Mouse (Mus musculus) embryonic facial prominence, embryonic 10.5 days (tissue): Measurements from ENCODE around the gene Tsc22d3. TPM values are rescaled to one million over a fixed set of nuclear protein-coding genes. Genes with fewer than 3 reads are reported as not detected.
"Not testable (repeated sequence)": the region's sequence is repeated elsewhere in the genome, so short reads cannot be mapped to it uniquely, and the experiment has no call there.

Experiments used
- DNase-seq: peaks from one replicate; pipeline ENCODE4 v3.0.0-alpha.2; 2017; ENCODE audit warnings: low spot score
- H3K27ac ChIP-seq: fragments of 300-500 bp; sonication (generic); replicated peaks from 2 replicates; pipeline ENCODE4 v1.5.1; 2016; ENCODE audit warnings: mild to moderate bottlenecking
- H3K27me3 ChIP-seq: fragments of 300-500 bp; sonication (generic); replicated peaks from 2 replicates; pipeline ENCODE4 v1.6.1; 2016; ENCODE audit warnings: low read depth, mild to moderate bottlenecking; ENCODE audit not compliant: poor library complexity, severe bottlenecking
- H3K36me3 ChIP-seq: fragments of 300-500 bp; sonication (generic); replicated peaks from 2 replicates; pipeline ENCODE4 v1.6.1; 2016; ENCODE audit warnings: mild to moderate bottlenecking, moderate library complexity
- H3K4me1 ChIP-seq: fragments of 300-500 bp; sonication (generic); 2 replicates; pipeline ENCODE4 v1.6.1; 2016
- H3K4me3 ChIP-seq: fragments of 300-500 bp; sonication (generic); 2 replicates; pipeline ENCODE4 v1.5.1; 2016; ENCODE audit warnings: mild to moderate bottlenecking, moderate library complexity
- H3K9me3 ChIP-seq: fragments of 300-500 bp; sonication (generic); 2 replicates; pipeline ENCODE4 v1.6.1; 2016; ENCODE audit warnings: mild to moderate bottlenecking
- WGBS: fragments of 180-500 bp; shearing (Covaris S2); methylation state at CpG from one replicate; pipeline ENCODE4 v1.1.7; 2016; 5-methylcytosine and 5-hydroxymethylcytosine counted together
- polyA plus RNA-seq: library from polyadenylated mRNA; unstranded; fragments of >200 nt; fragmentation: Nextera tagmentation; extraction: Ambion mirVana; gene quantifications from 2 replicates; pipeline ENCODE4 v1.2.1, GENCODE M21; 2016

The Tsc22d3 gene
- polyA plus RNA-seq, 1 experiment from 2014 or later = 115 TPM

GRCm38 (mm10) chrX:140558176-140558844, 42.1 kb downstream of the Tsc22d3 start:
- Histone ChIP-seq H3K9me3 (no peaks in the 10 kb centered on the region), H3K4me1 (no peaks in the 10 kb centered on the region), H3K36me3 (no peaks in the 10 kb centered on the region), H3K27me3 (peaks cover 99% of the 10 kb centered on the region), H3K4me3 (no peak overlapping the region), H3K27ac (no peak overlapping the region)
- 78% methylated on average over 6 of the region's 6 CpGs for WGBS
- no peak for DNase-seq

DNA sequence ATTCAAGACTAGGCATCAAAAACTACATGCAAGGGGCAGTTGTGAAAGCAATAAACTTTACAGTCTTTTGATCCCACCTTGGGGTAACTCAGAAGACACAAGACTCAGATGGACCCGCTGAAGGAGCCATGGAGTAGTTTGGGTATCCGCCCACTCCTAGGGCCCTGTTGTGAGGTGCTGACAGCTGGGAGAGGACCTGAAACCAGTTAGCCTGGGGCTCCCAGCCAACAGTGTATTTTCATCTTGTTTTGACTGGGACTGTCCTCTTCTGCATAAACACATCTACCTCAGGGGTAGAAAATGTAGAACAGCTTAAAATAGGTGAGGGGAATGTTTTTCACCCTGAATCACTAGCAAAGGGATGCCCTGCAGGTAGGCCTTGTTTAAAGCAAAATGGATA, 44.5 kb downstream of the Tsc22d3 start:
- peaks cover 100% of the 10 kb centered on the region for H3K27me3 ChIP-seq
- H3K27ac ChIP-seq = no peak overlapping the region
- WGBS = 60% methylated on average over 2 of the region's 2 CpGs
- no peak overlapping the region for H3K4me3 ChIP-seq
- H3K36me3 ChIP-seq = no peaks in the 10 kb centered on the region
- no peaks in the 10 kb centered on the region for H3K9me3 ChIP-seq
- H3K4me1 ChIP-seq = no peaks in the 10 kb centered on the region
- DNase-seq = no peak

DNA sequence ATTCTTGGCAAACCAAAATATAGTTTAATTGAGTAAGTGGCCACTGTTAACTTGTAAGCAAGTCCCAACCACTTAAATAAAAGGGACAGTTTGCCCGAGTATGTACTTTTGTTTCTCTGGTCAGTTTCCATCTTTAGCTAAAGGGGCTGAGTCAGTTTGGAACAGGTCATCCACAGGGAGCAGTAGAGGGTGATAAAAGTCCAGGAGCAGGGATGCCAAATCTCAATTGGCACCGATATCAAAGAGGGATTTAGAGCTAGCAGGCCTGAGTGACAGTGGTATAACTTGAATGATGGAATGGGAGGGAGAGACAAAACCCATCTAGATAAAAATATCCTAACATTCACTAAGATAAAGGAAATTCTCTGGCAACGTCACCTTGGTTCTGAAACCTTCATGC, 45.0 kb downstream of the Tsc22d3 start:
- no peak for DNase-seq
- Histone ChIP-seq H3K9me3 (no peaks in the 10 kb centered on the region), H3K4me1 (no peaks in the 10 kb centered on the region), H3K27ac (no peak overlapping the region), H3K4me3 (no peak overlapping the region), H3K27me3 (peaks cover 100% of the 10 kb centered on the region), H3K36me3 (no peaks in the 10 kb centered on the region)
- WGBS = 78% methylated on average over 3 of the region's 3 CpGs

DNA sequence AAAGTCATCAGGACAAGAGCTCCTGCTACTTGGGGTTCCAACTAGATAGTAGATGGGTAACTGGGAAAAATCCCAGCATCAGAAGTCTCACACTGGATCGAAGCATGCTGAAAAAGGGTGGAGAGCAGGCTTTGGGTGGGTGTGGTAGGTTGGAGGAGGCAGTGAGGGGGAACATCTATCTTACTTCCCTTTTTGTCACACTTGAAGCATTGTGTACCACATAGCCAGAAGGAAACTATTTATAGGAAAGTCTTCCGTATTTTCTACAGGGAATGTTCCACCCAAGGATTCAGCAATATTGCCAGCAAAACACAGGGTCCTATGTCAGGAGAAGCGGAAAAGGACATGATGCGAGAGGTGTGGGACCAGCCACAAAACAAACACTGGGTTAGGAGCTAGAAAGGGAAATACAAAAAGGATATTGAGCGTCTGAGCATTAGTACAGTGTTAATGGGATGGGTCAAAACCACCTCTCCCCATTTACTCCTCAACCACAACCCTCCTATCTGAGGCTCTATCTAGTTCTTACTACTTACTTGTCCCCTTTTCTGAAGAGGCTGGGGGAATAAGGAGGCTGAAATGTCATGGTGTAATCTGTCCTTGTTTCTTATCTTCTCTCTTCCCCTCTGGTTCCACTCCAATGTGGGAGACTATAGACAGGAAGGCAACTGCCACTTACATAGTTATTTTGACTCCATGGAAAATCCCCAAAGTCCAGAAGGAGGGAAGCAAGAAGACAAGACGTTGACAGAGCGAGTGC, 52.6 kb downstream of the Tsc22d3 start:
- WGBS = 88% methylated on average over 7 of the region's 7 CpGs
- H3K27ac ChIP-seq = no peak overlapping the region
- 0 out of 2 replicates have a peak, but pooled peaks cover 2% of the 10 kb centered on the region for H3K4me1 ChIP-seq
- H3K27me3 ChIP-seq = peaks cover 100% of the 10 kb centered on the region
- no peaks in the 10 kb centered on the region for H3K9me3 ChIP-seq
- no peak for DNase-seq
- no peaks in the 10 kb centered on the region for H3K36me3 ChIP-seq
- no peak overlapping the region for H3K4me3 ChIP-seq

DNA sequence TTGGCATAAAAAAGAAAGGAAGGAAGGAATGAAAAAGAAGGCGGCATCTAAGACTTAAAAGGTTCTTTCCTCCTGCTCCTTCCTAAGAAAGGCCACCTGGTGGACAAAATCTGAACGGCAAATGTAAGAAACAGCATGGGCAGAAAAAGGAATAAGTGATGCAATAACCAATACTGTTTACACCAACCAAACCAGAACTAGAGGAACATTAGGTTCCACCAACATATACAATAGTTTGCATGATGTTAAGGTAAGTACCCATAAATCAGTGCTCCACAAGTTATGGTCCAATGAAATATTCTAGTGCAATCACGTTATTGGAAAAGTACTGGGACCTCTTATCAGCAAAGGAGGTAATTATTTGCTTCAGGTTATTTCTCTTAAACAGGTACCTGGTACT, 55.7 kb downstream of the Tsc22d3 start:
- peaks cover 13% of the 10 kb centered on the region for H3K36me3 ChIP-seq
- H3K27ac ChIP-seq = no peak overlapping the region
- no peaks in the 10 kb centered on the region for H3K9me3 ChIP-seq
- H3K27me3 ChIP-seq = peaks cover 100% of the 10 kb centered on the region
- peak; percentile 25 for DNase-seq
- H3K4me3 ChIP-seq = no peak overlapping the region
- H3K4me1 ChIP-seq = peaks cover 12% of the 10 kb centered on the region
- WGBS = 38% methylated on average over 3 of the region's 3 CpGs

- H3K9me3 ChIP-seq = no peaks in the 10 kb centered on the region
- H3K4me1 ChIP-seq = peaks cover 12% of the 10 kb centered on the region
- WGBS = 32% methylated on average over 18 of the region's 18 CpGs
- peaks cover 98% of the 10 kb centered on the region for H3K27me3 ChIP-seq
- H3K27ac ChIP-seq = peak overlapping the region; percentile 90
- H3K36me3 ChIP-seq = peaks cover 13% of the 10 kb centered on the region
- peak; percentile 71 for DNase-seq
- peak overlapping the region; percentile 62 for H3K4me3 ChIP-seq
These were observed 57.4 kb downstream of the Tsc22d3 start for GRCm38 (mm10) chrX:140542938-140543673.

DNA sequence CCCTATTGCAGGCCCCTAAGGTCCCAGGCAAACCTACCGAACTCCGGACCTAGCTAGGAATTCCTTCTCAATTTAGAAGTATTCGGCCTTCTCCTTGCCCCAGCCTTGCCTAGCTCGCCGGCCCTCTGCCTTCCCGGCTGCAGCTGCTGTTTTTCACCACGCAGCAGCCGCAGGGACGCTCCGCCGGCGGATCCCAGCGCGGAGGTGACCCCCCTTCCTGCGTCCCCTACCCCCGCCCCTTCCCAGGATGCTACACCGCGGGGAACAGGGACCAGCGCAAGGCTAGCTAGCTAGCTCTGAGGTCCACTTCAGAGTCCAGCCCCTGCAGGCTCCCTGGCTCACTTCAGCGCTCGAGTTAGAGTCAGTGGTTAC, 58.0 kb downstream of the Tsc22d3 start:
- peak; percentile 77 for DNase-seq
- H3K4me1 ChIP-seq = peaks cover 14% of the 10 kb centered on the region
- peak overlapping the region; percentile 90 for H3K27ac ChIP-seq
- peaks cover 98% of the 10 kb centered on the region for H3K27me3 ChIP-seq
- H3K36me3 ChIP-seq = peaks cover 13% of the 10 kb centered on the region
- 15% methylated on average over 21 of the region's 21 CpGs for WGBS
- H3K9me3 ChIP-seq = no peaks in the 10 kb centered on the region
- peak overlapping the region; percentile 62 for H3K4me3 ChIP-seq

GRCm38 (mm10) chrX:140541711-140542473, 58.6 kb downstream of the Tsc22d3 start:
- Histone ChIP-seq H3K4me1 (peaks cover 14% of the 10 kb centered on the region), H3K36me3 (peaks cover 13% of the 10 kb centered on the region), H3K4me3 (peak overlapping the region; percentile 62), H3K9me3 (no peaks in the 10 kb centered on the region), H3K27me3 (peaks cover 98% of the 10 kb centered on the region), H3K27ac (peak overlapping the region; percentile 90)
- WGBS = 20% methylated on average over 10 of the region's 10 CpGs
- peak; percentile 20 for DNase-seq

- Histone ChIP-seq H3K36me3 (peaks cover 13% of the 10 kb centered on the region), H3K27me3 (peaks cover 95% of the 10 kb centered on the region), H3K9me3 (no peaks in the 10 kb centered on the region), H3K27ac (no peak overlapping the region), H3K4me1 (peaks cover 14% of the 10 kb centered on the region), H3K4me3 (no peak overlapping the region)
- 87% methylated on average over 15 of the region's 15 CpGs for WGBS
- no peak for DNase-seq
These were observed 59.9 kb downstream of the Tsc22d3 start for GRCm38 (mm10) chrX:140540500-140541114.

- H3K27me3 ChIP-seq = peaks cover 95% of the 10 kb centered on the region
- WGBS = 90% methylated on average over 3 of the region's 3 CpGs
- H3K4me3 ChIP-seq, H3K9me3 ChIP-seq, H3K27ac ChIP-seq, DNase-seq: not testable (repeated sequence)
- H3K36me3 ChIP-seq = peaks cover 13% of the 10 kb centered on the region
- peaks cover 14% of the 10 kb centered on the region for H3K4me1 ChIP-seq
These were observed 60.6 kb downstream of the Tsc22d3 start for GRCm38 (mm10) chrX:140539831-140540230.

GRCm38 (mm10) chrX:140539111-140539680, 61.3 kb downstream of the Tsc22d3 start:
- no peaks in the 10 kb centered on the region for H3K9me3 ChIP-seq
- WGBS = 88% methylated on average over 3 of the region's 3 CpGs
- H3K27ac ChIP-seq = no peak overlapping the region
- H3K4me3 ChIP-seq = no peak overlapping the region
- peaks cover 14% of the 10 kb centered on the region for H3K4me1 ChIP-seq
- peaks cover 95% of the 10 kb centered on the region for H3K27me3 ChIP-seq
- no peak for DNase-seq
- H3K36me3 ChIP-seq = peaks cover 13% of the 10 kb centered on the region
